Mouse (Mus musculus) neural tube, embryonic 12.5 days (tissue): ENCODE measurements at regions not wholly inside any gene's neighbourhood (a gene's known extent, or its start where the extent isn't known, plus 50 kb on each side); places are given as distances from the start of the nearest gene placed in this dataset.

Experiments
- ATAC-seq: fragments of 200-750 bp; cut with Nextera tagmentation; 2 replicates; pipeline ENCODE4 v1.8.0; 2017; ENCODE audit warnings: low read depth, mild to moderate bottlenecking, moderate TSS enrichment, moderate library complexity; ENCODE audit not compliant: low FRiP score
- H3K27ac ChIP-seq: fragments of 300-500 bp; sonication (generic); 2 replicates; pipeline ENCODE4 v1.5.1; 2016
- H3K27me3 ChIP-seq: fragments of 300-500 bp; sonication (generic); replicated peaks from 2 replicates; pipeline ENCODE4 v1.6.1; 2016; ENCODE audit warnings: mild to moderate bottlenecking
- H3K36me3 ChIP-seq: fragments of 300-500 bp; sonication (generic); 2 replicates; pipeline ENCODE4 v1.6.1; 2016; ENCODE audit warnings: mild to moderate bottlenecking
- H3K4me1 ChIP-seq: fragments of 300-500 bp; sonication (generic); 2 replicates; pipeline ENCODE4 v1.6.1; 2016
- H3K4me2 ChIP-seq: fragments of 300-500 bp; sonication (generic); replicated peaks from 2 replicates; pipeline ENCODE4 v1.6.1; 2016; ENCODE audit warnings: mild to moderate bottlenecking
- H3K4me3 ChIP-seq: fragments of 300-500 bp; sonication (generic); 2 replicates; pipeline ENCODE4 v1.5.1; 2016
- H3K9ac ChIP-seq: fragments of 300-500 bp; sonication (generic); 2 replicates; pipeline ENCODE4 v1.6.1; 2016; ENCODE audit warnings: mild to moderate bottlenecking
- H3K9me3 ChIP-seq: fragments of 300-500 bp; sonication (generic); 2 replicates; pipeline ENCODE4 v1.6.1; 2016; ENCODE audit warnings: mild to moderate bottlenecking
- WGBS: fragments of 180-500 bp; shearing (Covaris S2); methylation state at CpG from one replicate; pipeline ENCODE4 v1.1.7; 2016; 5-methylcytosine and 5-hydroxymethylcytosine counted together

- ATAC-seq = peak; percentile 72
Measured at GRCm38 (mm10) chr15:56858134-56858533, 619.3 kb downstream of the Slc22a22 start.

GRCm38 (mm10) chr15:56856057-56856456 lies 621.4 kb downstream of the Slc22a22 start:
- 5% methylated on average over 2 of the region's 2 CpGs for WGBS
- ATAC-seq = no peak
- no peaks in the 10 kb centered on the region for H3K36me3 ChIP-seq
- H3K9me3 ChIP-seq = no peaks in the 10 kb centered on the region
- H3K27me3 ChIP-seq = no peaks in the 10 kb centered on the region
- H3K4me3 ChIP-seq = no peak overlapping the region
- no peak overlapping the region for H3K4me2 ChIP-seq
- no peak overlapping the region for H3K27ac ChIP-seq
- H3K4me1 ChIP-seq = peaks cover 8% of the 10 kb centered on the region
- H3K9ac ChIP-seq = no peak overlapping the region

More at GRCm38 (mm10) chr15:56858134-56858533, 619.3 kb downstream of the Slc22a22 start:
- H3K9ac ChIP-seq = no peak overlapping the region
- H3K4me1 ChIP-seq = peaks cover 8% of the 10 kb centered on the region
- H3K27me3 ChIP-seq = no peaks in the 10 kb centered on the region
- H3K4me3 ChIP-seq = no peak overlapping the region
- no peaks in the 10 kb centered on the region for H3K36me3 ChIP-seq
- no peaks in the 10 kb centered on the region for H3K9me3 ChIP-seq
- H3K4me2 ChIP-seq = no peak overlapping the region
- H3K27ac ChIP-seq = no peak overlapping the region
- WGBS = 8% methylated on average over 3 of the region's 3 CpGs

GRCm38 (mm10) chr15:56853106-56853505 lies 624.3 kb downstream of the Slc22a22 start:
- no peaks in the 10 kb centered on the region for H3K36me3 ChIP-seq
- H3K9ac ChIP-seq = no peak overlapping the region
- H3K4me2 ChIP-seq = no peak overlapping the region
- peaks cover under 1% of the 10 kb centered on the region for H3K4me1 ChIP-seq
- H3K27me3 ChIP-seq = no peaks in the 10 kb centered on the region
- no peak for ATAC-seq
- no peak overlapping the region for H3K4me3 ChIP-seq
- 73% methylated on average over 5 of the region's 5 CpGs for WGBS
- no peak overlapping the region for H3K27ac ChIP-seq
- H3K9me3 ChIP-seq = no peaks in the 10 kb centered on the region

GRCm38 (mm10) chr15:56847469-56848128 lies 629.8 kb downstream of the Slc22a22 start:
- Histone ChIP-seq H3K36me3 (no peaks in the 10 kb centered on the region), H3K27ac (no peak overlapping the region), H3K9me3 (no peaks in the 10 kb centered on the region), H3K27me3 (no peaks in the 10 kb centered on the region), H3K4me3 (no peak overlapping the region), H3K4me2 (no peak overlapping the region), H3K4me1 (no peaks in the 10 kb centered on the region), H3K9ac (no peak overlapping the region)
- 68% methylated on average over 6 of the region's 6 CpGs for WGBS
- no peak for ATAC-seq

- ATAC-seq = no peak
- Histone ChIP-seq H3K36me3 (no peaks in the 10 kb centered on the region), H3K4me2 (no peak overlapping the region), H3K4me3 (no peak overlapping the region), H3K27ac (no peak overlapping the region), H3K9ac (no peak overlapping the region), H3K4me1 (no peaks in the 10 kb centered on the region), H3K27me3 (no peaks in the 10 kb centered on the region), H3K9me3 (no peaks in the 10 kb centered on the region)
- WGBS = 80% methylated on average over 1 of the region's 1 CpGs
Measured at GRCm38 (mm10) chr15:56844574-56844973, 632.9 kb downstream of the Slc22a22 start.

GRCm38 (mm10) chr15:56841516-56841915 lies 635.9 kb downstream of the Slc22a22 start:
- 91% methylated on average over 3 of the region's 3 CpGs for WGBS

GRCm38 (mm10) chr15:56837292-56837691 lies 640.1 kb downstream of the Slc22a22 start:
- no peak overlapping the region for H3K9ac ChIP-seq
- H3K27me3 ChIP-seq = no peaks in the 10 kb centered on the region
- H3K27ac ChIP-seq = no peak overlapping the region
- 97% methylated on average over 1 of the region's 1 CpGs for WGBS
- no peaks in the 10 kb centered on the region for H3K36me3 ChIP-seq
- H3K4me1 ChIP-seq = no peaks in the 10 kb centered on the region
- no peak overlapping the region for H3K4me2 ChIP-seq
- H3K4me3 ChIP-seq = no peak overlapping the region
- no peak for ATAC-seq
- H3K9me3 ChIP-seq = no peaks in the 10 kb centered on the region

More at GRCm38 (mm10) chr15:56841516-56841915, 635.9 kb downstream of the Slc22a22 start:
- Histone ChIP-seq H3K4me1 (no peaks in the 10 kb centered on the region), H3K27ac (no peak overlapping the region), H3K36me3 (no peaks in the 10 kb centered on the region), H3K9ac (no peak overlapping the region), H3K27me3 (no peaks in the 10 kb centered on the region), H3K9me3 (no peaks in the 10 kb centered on the region), H3K4me3 (no peak overlapping the region), H3K4me2 (no peak overlapping the region)
- no peak for ATAC-seq

GRCm38 (mm10) chr15:56834621-56835020 lies 642.8 kb downstream of the Slc22a22 start:
- Histone ChIP-seq H3K36me3 (no peaks in the 10 kb centered on the region), H3K27ac (no peak overlapping the region), H3K27me3 (no peaks in the 10 kb centered on the region), H3K4me1 (no peaks in the 10 kb centered on the region), H3K4me2 (no peak overlapping the region), H3K4me3 (no peak overlapping the region), H3K9me3 (no peaks in the 10 kb centered on the region), H3K9ac (no peak overlapping the region)
- 95% methylated on average over 2 of the region's 2 CpGs for WGBS
- ATAC-seq = no peak

- H3K4me1 ChIP-seq = no peaks in the 10 kb centered on the region
- ATAC-seq = no peak
- 90% methylated on average over 7 of the region's 7 CpGs for WGBS
- no peak overlapping the region for H3K9ac ChIP-seq
- H3K36me3 ChIP-seq = no peaks in the 10 kb centered on the region
- no peaks in the 10 kb centered on the region for H3K27me3 ChIP-seq
- no peaks in the 10 kb centered on the region for H3K9me3 ChIP-seq
- no peak overlapping the region for H3K27ac ChIP-seq
- no peak overlapping the region for H3K4me2 ChIP-seq
- H3K4me3 ChIP-seq = no peak overlapping the region
Measured at GRCm38 (mm10) chr15:56832666-56833065, 644.8 kb downstream of the Slc22a22 start.

- Histone ChIP-seq H3K36me3 (no peaks in the 10 kb centered on the region), H3K27me3 (no peaks in the 10 kb centered on the region), H3K4me1 (no peaks in the 10 kb centered on the region), H3K27ac (no peak overlapping the region), H3K9me3 (no peaks in the 10 kb centered on the region), H3K4me2 (no peak overlapping the region), H3K9ac (no peak overlapping the region), H3K4me3 (no peak overlapping the region)
- 81% methylated on average over 8 of the region's 8 CpGs for WGBS
- ATAC-seq = no peak
Measured at GRCm38 (mm10) chr15:56820977-56821579, 656.3 kb downstream of the Slc22a22 start.

- Histone ChIP-seq H3K27me3 (no peaks in the 10 kb centered on the region), H3K9me3 (no peaks in the 10 kb centered on the region), H3K27ac (no peak overlapping the region), H3K9ac (no peak overlapping the region), H3K36me3 (no peaks in the 10 kb centered on the region), H3K4me3 (no peak overlapping the region), H3K4me1 (no peaks in the 10 kb centered on the region), H3K4me2 (no peak overlapping the region)
- ATAC-seq = no peak
- WGBS = 84% methylated on average over 4 of the region's 4 CpGs
Measured at GRCm38 (mm10) chr15:56820256-56820976, 657.0 kb downstream of the Slc22a22 start.

- Histone ChIP-seq H3K9me3 (no peaks in the 10 kb centered on the region), H3K27ac (no peak overlapping the region), H3K4me1 (no peaks in the 10 kb centered on the region), H3K36me3 (no peaks in the 10 kb centered on the region), H3K4me3 (no peak overlapping the region), H3K9ac (no peak overlapping the region), H3K4me2 (no peak overlapping the region), H3K27me3 (no peaks in the 10 kb centered on the region)
- ATAC-seq = no peak
- WGBS = 55% methylated on average over 4 of the region's 4 CpGs
Measured at GRCm38 (mm10) chr15:56818158-56818690, 659.2 kb downstream of the Slc22a22 start.
